Mouse (Mus musculus) MEL (cell line): ENCODE data around the gene Olfr769.

Experiments
- E2F4 ChIP-seq: IDR thresholded peaks from 2 replicates; pipeline ENCODE4 v1.6.1; 2011; ENCODE audit warnings: low read depth, low read length, improper control_type of control experiment, borderline replicate concordance
- ELF1 ChIP-seq: IDR thresholded peaks from 2 replicates; pipeline ENCODE4 v1.6.1; 2014; ENCODE audit warnings: low read depth, mild to moderate bottlenecking, inconsistent platforms, low read length, improper control_type of control experiment, moderate library complexity
- GATA1 ChIP-seq: IDR thresholded peaks from 2 replicates; pipeline ENCODE4 v1.6.1; 2011; ENCODE audit warnings: low read depth, low read length, improper control_type of control experiment
- MEF2A ChIP-seq: IDR thresholded peaks from 2 replicates; pipeline ENCODE4 v1.6.1; 2014; ENCODE audit warnings: low read depth, mild to moderate bottlenecking, inconsistent platforms, low read length, improper control_type of control experiment; ENCODE audit not compliant: poor library complexity, insufficient replicate concordance, severe bottlenecking; ENCODE audit errors: extremely low read depth
- POLR2A ChIP-seq, 2 experiments: IDR thresholded peaks; 2 replicates each; pipeline ENCODE4 v1.6.1; 2011 to 2012; ENCODE audit warnings: low read length in 2 of 2, mild to moderate bottlenecking in 2 of 2, control low read depth in 1 of 2, improper control_type of control experiment in 1 of 2, low read depth in 1 of 2, moderate library complexity in 1 of 2; ENCODE audit not compliant: control insufficient read depth in 1 of 2, insufficient read depth in 1 of 2, poor library complexity in 1 of 2
- USF1 ChIP-seq: IDR thresholded peaks from 2 replicates; pipeline ENCODE4 v1.6.1; 2014; ENCODE audit warnings: low read depth, mild to moderate bottlenecking, inconsistent platforms, low read length, improper control_type of control experiment, moderate library complexity
- ZKSCAN1 ChIP-seq: IDR thresholded peaks from 2 replicates; pipeline ENCODE4 v1.6.1; 2012; ENCODE audit warnings: low read depth, mild to moderate bottlenecking, inconsistent platforms, low read length, improper control_type of control experiment, moderate library complexity

DNA sequence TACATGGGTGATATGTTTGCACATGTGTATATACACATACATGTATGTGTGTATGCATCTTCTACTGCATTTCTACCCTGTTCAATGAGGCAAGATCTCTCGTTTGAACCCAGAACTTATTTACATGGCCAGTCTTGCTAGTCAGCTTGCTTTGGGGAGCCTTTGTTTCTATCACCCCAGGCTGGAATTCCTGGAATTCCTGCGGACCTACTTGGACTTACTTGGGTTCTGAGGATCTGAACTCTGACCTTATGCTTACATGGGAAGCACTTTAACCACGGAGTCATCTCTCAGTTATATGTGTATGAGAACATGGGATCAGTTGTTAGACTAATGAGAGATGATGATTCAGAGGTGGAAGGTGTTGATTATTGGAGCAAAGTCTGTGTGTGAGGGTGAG is 16.4 kb downstream of the Olfr769 start:
- TF ChIP-seq USF1 (no peak), POLR2A (IDR thresholded peaks at IDR 0.05; ENCODE audit: control insufficient read depth in 1 of 2, insufficient read depth in 1 of 2, low read depth in 1 of 2, low read length in 2 of 2, poor library complexity in 1 of 2) (no peak), MEF2A (no peak), ELF1 (no peak), GATA1 (no peak), E2F4 (no peak), ZKSCAN1 (no peak)
